Mouse (Mus musculus) embryonic facial prominence, embryonic 12.5 days (tissue): ENCODE results near the gene Serpinb1b. TPM values are rescaled to one million over a fixed set of nuclear protein-coding genes. Genes with fewer than 3 reads are reported as not detected.

Experiments
- ATAC-seq: fragments of 200-750 bp; cut with Nextera tagmentation; 2 replicates; pipeline ENCODE4 v1.8.0; 2017; ENCODE audit not compliant: insufficient number of reproducible peaks, insufficient read depth, low FRiP score, low TSS enrichment
- H3K27ac ChIP-seq: fragments of 300-500 bp; sonication (generic); 2 replicates; pipeline ENCODE4 v1.5.1; 2016; ENCODE audit warnings: mild to moderate bottlenecking
- H3K27me3 ChIP-seq: fragments of 300-500 bp; sonication (generic); 2 replicates; pipeline ENCODE4 v1.6.1; 2016; ENCODE audit warnings: mild to moderate bottlenecking, moderate library complexity
- H3K36me3 ChIP-seq: fragments of 300-500 bp; sonication (generic); 2 replicates; pipeline ENCODE4 v1.6.1; 2016; ENCODE audit warnings: mild to moderate bottlenecking
- H3K4me1 ChIP-seq: fragments of 300-500 bp; sonication (generic); 2 replicates; pipeline ENCODE4 v1.6.1; 2016
- H3K4me2 ChIP-seq: fragments of 300-500 bp; sonication (generic); replicated peaks from 2 replicates; pipeline ENCODE4 v1.6.1; 2016; ENCODE audit warnings: mild to moderate bottlenecking, moderate library complexity
- H3K4me3 ChIP-seq: fragments of 300-500 bp; sonication (generic); 2 replicates; pipeline ENCODE4 v1.5.1; 2016; ENCODE audit warnings: mild to moderate bottlenecking
- H3K9ac ChIP-seq: fragments of 300-500 bp; sonication (generic); 2 replicates; pipeline ENCODE4 v1.6.1; 2016; ENCODE audit warnings: mild to moderate bottlenecking, moderate library complexity
- H3K9me3 ChIP-seq: fragments of 300-500 bp; sonication (generic); 2 replicates; pipeline ENCODE4 v1.6.1; 2016; ENCODE audit warnings: mild to moderate bottlenecking, moderate library complexity
- WGBS: fragments of 180-500 bp; shearing (Covaris S2); methylation state at CpG from one replicate; pipeline ENCODE4 v1.1.7; 2016; 5-methylcytosine and 5-hydroxymethylcytosine counted together
- polyA plus RNA-seq: library from polyadenylated mRNA; unstranded; fragments of >200 nt; fragmentation: Nextera tagmentation; extraction: Ambion mirVana; gene quantifications from 2 replicates; pipeline ENCODE4 v1.2.1, GENCODE M21; 2016

Serpinb1b gene
- polyA plus RNA-seq, 1 experiment from 2014 or later: 0.15 TPM

DNA sequence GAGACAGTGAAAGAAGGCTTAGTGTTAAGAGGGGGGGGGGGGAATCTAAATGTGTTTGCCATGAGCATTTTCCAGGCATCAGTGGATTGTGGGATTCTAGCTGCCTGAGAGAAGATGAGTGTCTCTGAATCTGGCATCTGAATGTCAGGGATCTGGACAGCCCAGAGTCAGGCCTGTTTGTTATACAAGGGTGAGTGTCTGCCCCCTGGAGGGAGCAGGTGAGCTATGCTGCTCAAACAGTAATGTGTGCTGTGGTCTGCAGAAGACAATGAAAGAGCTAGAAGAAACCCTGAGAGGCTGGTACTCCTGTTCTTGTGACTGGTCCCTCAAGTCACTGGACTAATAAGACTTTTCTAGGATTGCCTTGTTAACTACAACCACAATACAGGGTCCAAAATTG is 4.3 kb upstream of the Serpinb1b start:
- no peaks in the 10 kb centered on the region for H3K27me3 ChIP-seq
- H3K4me3 ChIP-seq: no peak overlapping the region
- no peaks in the 10 kb centered on the region for H3K4me1 ChIP-seq
- no peak overlapping the region for H3K27ac ChIP-seq
- H3K36me3 ChIP-seq: no peaks in the 10 kb centered on the region
- H3K9ac ChIP-seq: no peak overlapping the region
- no peak for ATAC-seq
- no peak overlapping the region for H3K4me2 ChIP-seq
- H3K9me3 ChIP-seq: no peaks in the 10 kb centered on the region

DNA sequence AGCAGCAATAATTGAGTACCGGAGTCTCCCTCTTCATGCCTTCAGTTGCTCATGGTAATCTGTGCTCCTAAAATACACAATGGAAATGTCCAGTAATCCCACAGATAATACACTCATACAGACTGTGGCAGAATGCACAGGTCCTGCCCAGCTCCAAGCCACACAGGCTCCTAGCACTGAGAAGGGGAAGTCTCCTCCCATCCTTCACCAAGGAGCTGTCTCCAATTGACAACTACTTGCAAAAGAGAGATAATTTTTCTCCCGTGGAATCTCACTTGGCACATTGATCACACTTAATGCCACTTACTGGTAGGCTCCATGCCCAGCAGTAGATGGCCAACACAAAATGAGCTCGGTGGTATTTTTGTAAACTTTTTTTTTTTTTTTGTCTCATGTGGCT is 2.1 kb upstream of the Serpinb1b start:
- H3K9me3 ChIP-seq: no peaks in the 10 kb centered on the region
- no peak for ATAC-seq
- H3K9ac ChIP-seq: no peak overlapping the region
- H3K27me3 ChIP-seq: no peaks in the 10 kb centered on the region
- no peak overlapping the region for H3K27ac ChIP-seq
- 77% methylated on average over 3 of the region's 3 CpGs for WGBS
- no peak overlapping the region for H3K4me3 ChIP-seq
- no peaks in the 10 kb centered on the region for H3K4me1 ChIP-seq
- no peak overlapping the region for H3K4me2 ChIP-seq
- H3K36me3 ChIP-seq: no peaks in the 10 kb centered on the region

DNA sequence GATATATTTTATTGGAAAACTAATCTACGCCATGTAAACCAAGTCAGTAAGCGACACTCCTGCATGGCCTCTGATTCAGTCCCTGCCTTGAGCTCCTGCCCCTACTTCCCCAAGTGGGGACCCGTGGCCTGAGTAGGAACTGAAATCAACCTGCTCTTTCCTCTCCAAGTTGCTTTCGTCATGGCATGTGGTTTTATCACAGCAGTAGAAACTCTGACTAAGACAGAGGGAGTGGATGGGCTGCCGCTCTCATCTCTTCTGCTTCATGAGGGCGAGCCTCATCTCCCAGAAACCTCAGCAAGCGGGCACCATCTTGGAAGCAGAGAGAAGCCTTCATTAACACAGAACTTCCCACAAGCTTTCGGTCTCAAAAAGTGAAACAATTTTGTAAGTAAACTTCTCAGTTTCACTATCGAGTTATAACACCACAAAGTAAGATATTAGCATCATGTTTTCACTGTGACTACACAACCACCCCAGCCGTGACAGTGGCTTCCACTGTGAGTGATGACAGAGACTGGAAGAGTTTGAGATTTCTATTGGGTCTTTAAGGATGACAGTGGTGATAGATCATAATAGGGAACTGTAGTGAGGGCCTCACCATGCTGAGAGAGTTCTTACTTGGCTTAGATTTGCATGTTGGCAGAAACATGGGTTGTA is 1.2 kb upstream of the Serpinb1b start:
- no peak overlapping the region for H3K9ac ChIP-seq
- 90% methylated on average over 10 of the region's 10 CpGs for WGBS
- no peak for ATAC-seq

DNA sequence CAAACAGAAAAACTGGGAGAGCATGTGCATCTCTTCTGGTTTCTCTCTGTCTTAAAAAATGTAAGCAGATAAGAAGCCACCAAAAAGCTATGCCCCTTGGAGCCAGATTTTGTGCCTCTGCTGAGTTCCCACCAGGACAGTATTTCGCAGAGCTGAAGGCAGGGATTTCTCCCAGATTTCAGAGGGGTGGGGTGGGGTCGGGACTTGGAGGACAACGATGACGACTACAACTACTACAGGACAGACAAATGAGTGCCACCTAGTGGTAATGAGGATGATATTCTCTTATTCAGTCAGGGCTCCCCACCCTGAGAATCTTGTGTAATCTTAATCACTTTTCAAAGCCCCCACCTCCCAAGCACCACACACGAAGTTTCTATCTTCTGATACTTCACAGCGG is 1.0 kb downstream of the Serpinb1b start:
- Histone ChIP-seq H3K27ac (no peak overlapping the region), H3K4me2 (no peak overlapping the region), H3K27me3 (no peaks in the 10 kb centered on the region), H3K9me3 (no peaks in the 10 kb centered on the region), H3K4me1 (no peaks in the 10 kb centered on the region), H3K36me3 (no peaks in the 10 kb centered on the region), H3K4me3 (no peak overlapping the region), H3K9ac (no peak overlapping the region)
- no peak for ATAC-seq
- WGBS: 19% methylated on average over 6 of the region's 6 CpGs

More for the DNA sequence above, 1.2 kb upstream of the Serpinb1b start:
- H3K4me2 ChIP-seq: no peak overlapping the region
- no peaks in the 10 kb centered on the region for H3K9me3 ChIP-seq
- H3K27ac ChIP-seq: no peak overlapping the region
- no peaks in the 10 kb centered on the region for H3K27me3 ChIP-seq
- H3K4me3 ChIP-seq: no peak overlapping the region
- H3K4me1 ChIP-seq: no peaks in the 10 kb centered on the region
- no peaks in the 10 kb centered on the region for H3K36me3 ChIP-seq

DNA sequence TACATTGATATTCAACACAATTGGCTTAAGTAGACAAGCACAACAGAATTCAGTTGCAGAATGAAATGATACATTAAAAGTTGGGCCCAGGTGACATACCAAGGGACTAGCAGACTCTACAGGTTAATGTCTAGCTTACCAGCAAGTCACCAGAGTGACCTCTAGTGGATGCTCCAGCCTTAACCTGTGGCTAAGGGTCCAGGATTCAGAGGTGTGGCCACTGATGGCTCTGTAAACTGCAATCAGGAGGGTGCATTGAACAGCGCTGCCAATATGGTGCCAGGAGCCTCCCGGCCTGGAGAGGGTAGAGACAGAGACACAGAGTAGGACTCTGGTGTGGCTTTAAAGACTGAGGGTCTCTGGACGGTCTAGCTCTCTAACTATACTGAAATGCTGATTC is 2.0 kb downstream of the Serpinb1b start:
- H3K4me3 ChIP-seq: no peak overlapping the region
- H3K27ac ChIP-seq: no peak overlapping the region
- no peaks in the 10 kb centered on the region for H3K27me3 ChIP-seq
- WGBS: 19% methylated on average over 3 of the region's 3 CpGs
- H3K9ac ChIP-seq: no peak overlapping the region
- ATAC-seq: no peak
- 0 out of 2 replicates have a peak, but pooled peaks cover 5% of the 10 kb centered on the region for H3K4me1 ChIP-seq
- no peaks in the 10 kb centered on the region for H3K9me3 ChIP-seq
- no peak overlapping the region for H3K4me2 ChIP-seq
- no peaks in the 10 kb centered on the region for H3K36me3 ChIP-seq

DNA sequence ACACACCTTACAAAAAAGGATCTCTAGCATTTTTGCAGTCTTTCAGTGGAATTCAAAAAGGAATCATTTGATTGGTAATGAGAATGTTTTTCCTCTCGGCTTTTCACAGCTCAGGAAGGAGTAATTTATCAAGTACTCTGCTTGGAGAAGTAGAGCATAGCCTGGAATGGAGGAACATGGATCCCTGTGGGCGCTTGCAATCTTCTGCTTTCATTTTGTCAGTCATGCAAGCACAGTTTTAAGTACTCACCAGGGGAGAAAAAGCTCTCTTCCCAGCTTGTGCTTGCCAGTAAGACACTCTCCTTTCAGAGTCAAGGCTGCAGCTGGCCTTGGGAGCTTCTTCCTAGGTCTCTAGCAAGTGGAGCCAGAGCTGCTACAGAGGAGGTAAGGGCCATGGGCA is 5.5 kb downstream of the Serpinb1b start:
- 60% methylated on average over 2 of the region's 2 CpGs for WGBS
- no peak for ATAC-seq
- Histone ChIP-seq H3K36me3 (no peaks in the 10 kb centered on the region), H3K9ac (no peak overlapping the region), H3K4me2 (no peak overlapping the region), H3K4me1 (0 out of 2 replicates have a peak, but pooled peaks cover 9% of the 10 kb centered on the region), H3K4me3 (no peak overlapping the region), H3K27me3 (no peaks in the 10 kb centered on the region), H3K27ac (no peak overlapping the region), H3K9me3 (0 out of 2 replicates have a peak, but pooled peaks cover 6% of the 10 kb centered on the region)

DNA sequence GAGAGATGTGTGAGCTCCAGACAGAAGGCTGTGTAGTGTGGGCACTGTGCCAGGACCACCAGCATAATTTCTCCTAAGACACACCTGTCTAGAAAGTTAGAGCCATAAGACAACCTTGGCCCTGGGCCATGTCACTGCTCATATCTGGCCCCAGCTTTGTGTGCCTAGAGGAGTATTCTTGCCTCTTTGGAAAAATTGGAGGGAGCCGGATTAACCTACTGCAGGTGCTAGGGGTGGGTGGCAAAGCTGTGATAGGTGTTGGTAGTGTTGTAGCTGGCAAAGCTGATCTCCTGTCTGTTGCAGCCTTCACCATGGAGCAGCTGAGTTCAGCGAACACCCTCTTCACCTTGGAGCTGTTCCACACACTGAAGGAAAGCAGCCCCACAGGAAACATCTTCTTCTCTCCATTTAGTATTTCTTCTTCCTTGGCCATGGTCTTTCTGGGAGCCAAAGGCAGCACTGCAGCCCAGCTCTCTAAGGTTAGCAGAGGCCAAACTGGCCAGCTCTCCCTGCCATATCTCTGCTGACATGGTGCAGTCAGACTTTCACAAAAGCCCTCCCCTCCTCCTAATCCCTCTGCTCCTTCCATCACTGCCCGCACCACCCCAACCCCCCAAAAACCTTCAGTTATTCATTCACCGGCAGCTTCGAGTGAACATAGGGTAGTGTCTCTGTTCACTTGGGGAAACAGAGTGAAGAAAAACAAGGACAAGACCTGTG is 6.8 kb downstream of the Serpinb1b start:
- H3K9ac ChIP-seq: no peak overlapping the region
- no peak overlapping the region for H3K27ac ChIP-seq
- no peaks in the 10 kb centered on the region for H3K36me3 ChIP-seq
- 0 out of 2 replicates have a peak, but pooled peaks cover 9% of the 10 kb centered on the region for H3K4me1 ChIP-seq
- ATAC-seq: 0 out of 2 replicates have a peak, but pooled peaks have one; percentile 15
- 62% methylated on average over 5 of the region's 5 CpGs for WGBS
- no peak overlapping the region for H3K4me3 ChIP-seq
- 0 out of 2 replicates have a peak, but pooled peaks cover 6% of the 10 kb centered on the region for H3K9me3 ChIP-seq
- no peaks in the 10 kb centered on the region for H3K27me3 ChIP-seq
- no peak overlapping the region for H3K4me2 ChIP-seq

DNA sequence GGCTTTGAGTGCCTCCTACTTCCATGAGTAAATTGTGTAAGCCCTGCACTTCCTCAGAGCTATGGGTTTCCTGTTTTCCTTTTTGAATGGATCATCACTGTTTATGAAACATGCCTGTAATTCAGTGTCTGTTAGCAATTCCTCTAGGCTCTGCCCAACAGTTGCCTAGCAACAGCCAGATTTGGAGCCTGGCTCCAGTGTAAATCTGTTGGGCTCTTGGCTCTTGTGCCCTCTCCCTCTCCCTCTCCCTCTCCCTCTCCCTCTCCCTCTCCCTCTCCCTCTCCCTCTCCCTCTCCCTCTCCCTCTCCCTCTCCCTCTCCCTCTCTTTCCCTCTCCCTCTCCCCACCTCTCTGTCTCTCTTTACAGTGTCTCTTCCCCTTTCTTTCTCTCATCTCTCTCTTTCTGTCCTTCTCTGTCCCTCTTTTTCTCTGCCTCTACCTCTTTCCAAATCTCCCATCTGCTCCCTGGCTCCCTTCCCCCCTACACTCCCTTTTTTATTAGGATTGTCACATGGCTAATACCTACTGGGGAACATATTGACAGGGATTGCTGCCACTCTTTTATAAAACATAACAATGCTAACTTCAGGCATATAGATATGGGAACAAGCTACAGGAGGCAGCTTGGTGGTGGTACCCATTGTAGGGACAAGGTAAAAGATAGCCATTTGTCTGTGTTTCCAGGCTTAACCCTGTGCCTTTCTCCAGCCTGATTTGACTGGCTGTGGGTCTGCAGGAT is 7.5 kb downstream of the Serpinb1b start:
- Histone ChIP-seq H3K9ac (no peak overlapping the region), H3K4me2 (no peak overlapping the region), H3K9me3 (0 out of 2 replicates have a peak, but pooled peaks cover 6% of the 10 kb centered on the region), H3K36me3 (no peaks in the 10 kb centered on the region), H3K4me3 (no peak overlapping the region), H3K27ac (no peak overlapping the region), H3K27me3 (no peaks in the 10 kb centered on the region), H3K4me1 (0 out of 2 replicates have a peak, but pooled peaks cover 9% of the 10 kb centered on the region)
- ATAC-seq: no peak

DNA sequence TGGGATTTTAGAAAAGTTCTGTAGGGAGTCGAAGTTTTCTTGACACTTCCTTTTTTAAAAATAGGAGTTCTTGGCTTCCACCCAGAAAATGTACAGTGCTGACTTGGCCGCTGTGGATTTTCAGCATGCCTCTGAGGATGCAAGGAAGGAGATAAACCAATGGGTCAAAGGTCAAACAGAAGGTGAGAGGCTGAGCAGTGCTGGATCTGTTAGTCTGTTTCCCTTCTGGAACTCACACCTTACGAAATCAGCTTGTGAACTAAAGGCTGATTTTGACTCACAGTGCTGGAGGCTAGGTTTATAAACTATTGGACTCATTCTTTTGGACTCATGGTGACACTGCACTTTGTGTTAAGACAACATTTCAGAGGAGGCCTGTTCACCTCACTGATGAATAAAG is 11.2 kb downstream of the Serpinb1b start:
- 79% methylated on average over 3 of the region's 3 CpGs for WGBS
- Histone ChIP-seq H3K27me3 (no peaks in the 10 kb centered on the region), H3K36me3 (no peaks in the 10 kb centered on the region), H3K4me2 (no peak overlapping the region), H3K9ac (no peak overlapping the region), H3K9me3 (0 out of 2 replicates have a peak, but pooled peaks cover 6% of the 10 kb centered on the region), H3K27ac (no peak overlapping the region), H3K4me3 (no peak overlapping the region), H3K4me1 (0 out of 2 replicates have a peak, but pooled peaks cover 9% of the 10 kb centered on the region)
- no peak for ATAC-seq

DNA sequence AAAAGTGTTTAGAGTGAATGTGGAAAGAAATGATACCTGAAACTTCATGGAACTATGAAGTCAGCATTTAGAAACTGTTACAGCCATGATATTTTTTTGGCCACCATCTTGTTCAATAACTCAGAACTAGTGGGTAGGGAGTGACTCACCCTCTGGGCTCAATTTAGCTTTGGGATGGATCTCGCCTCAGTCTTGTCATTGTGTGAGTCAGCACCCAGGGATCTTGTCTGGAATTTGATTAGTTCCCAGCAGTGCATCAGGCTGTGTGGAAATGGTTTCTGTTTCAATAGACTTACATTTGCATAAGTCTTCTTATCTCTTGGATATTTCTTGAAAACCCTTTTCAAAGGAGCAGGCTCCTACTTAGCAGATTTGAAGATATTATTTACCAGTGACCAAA is 12.2 kb downstream of the Serpinb1b start:
- no peak overlapping the region for H3K27ac ChIP-seq
- H3K4me1 ChIP-seq: 0 out of 2 replicates have a peak, but pooled peaks cover 2% of the 10 kb centered on the region
- no peak overlapping the region for H3K9ac ChIP-seq
- no peaks in the 10 kb centered on the region for H3K27me3 ChIP-seq
- no peak overlapping the region for H3K4me2 ChIP-seq
- no peak for ATAC-seq
- H3K4me3 ChIP-seq: no peak overlapping the region
- H3K36me3 ChIP-seq: no peaks in the 10 kb centered on the region
- 74% methylated on average over 1 of the region's 1 CpGs for WGBS
- 0 out of 2 replicates have a peak, but pooled peaks cover 6% of the 10 kb centered on the region for H3K9me3 ChIP-seq

DNA sequence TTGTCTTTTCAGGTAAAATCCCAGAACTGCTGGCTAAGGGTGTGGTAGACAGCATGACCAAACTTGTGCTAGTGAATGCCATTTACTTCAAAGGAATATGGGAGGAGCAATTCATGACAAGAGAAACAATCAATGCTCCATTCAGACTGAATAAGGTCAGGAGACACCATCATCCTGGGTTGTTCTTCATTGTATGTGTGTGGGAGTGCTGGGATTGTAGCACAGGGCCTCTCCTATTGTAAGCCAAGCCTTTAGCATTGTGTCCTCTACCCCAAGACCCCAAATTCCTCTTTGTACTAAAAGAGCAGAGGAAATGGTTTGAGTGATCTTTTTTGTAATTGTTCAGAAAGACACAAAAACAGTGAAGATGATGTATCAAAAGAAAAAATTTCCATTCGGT is 12.9 kb downstream of the Serpinb1b start:
- Histone ChIP-seq H3K4me3 (no peak overlapping the region), H3K4me1 (no peaks in the 10 kb centered on the region), H3K4me2 (no peak overlapping the region), H3K9me3 (0 out of 2 replicates have a peak, but pooled peaks cover 6% of the 10 kb centered on the region), H3K27ac (no peak overlapping the region), H3K27me3 (no peaks in the 10 kb centered on the region), H3K9ac (no peak overlapping the region), H3K36me3 (no peaks in the 10 kb centered on the region)
- WGBS: 91% methylated on average over 1 of the region's 1 CpGs
- no peak for ATAC-seq
